Mouse (Mus musculus) cerebellum, adult 8-10 months (tissue): ENCODE measurements at regions not wholly inside any gene's neighbourhood (a gene's known extent, or its start where the extent isn't known, plus 50 kb on each side); places are given as distances from the start of the nearest gene placed in this dataset.

ENCODE experiments used
- DNase-seq: peaks from one replicate; pipeline ENCODE4 v3.0.0; 2022

- DNase-seq, result no peak
Observed at GRCm38 (mm10) chr9:83326437-83327086, 114.4 kb downstream of the Lca5 start.

- DNase-seq, result no peak
Observed at GRCm38 (mm10) chr9:83325910-83326309, 115.0 kb downstream of the Lca5 start.

GRCm38 (mm10) chr9:83324336-83324735 is 116.6 kb downstream of the Lca5 start:
- DNase-seq, result no peak

- DNase-seq, result no peak
Observed at GRCm38 (mm10) chr9:83322991-83323583, 117.8 kb downstream of the Lca5 start.

- no peak for DNase-seq
Observed at GRCm38 (mm10) chr9:83321793-83322192, 119.1 kb downstream of the Lca5 start.

GRCm38 (mm10) chr9:83320834-83321233 is 120.1 kb downstream of the Lca5 start:
- DNase-seq, result no peak

- DNase-seq, result no peak
Observed at GRCm38 (mm10) chr9:83316818-83317162, 124.1 kb downstream of the Lca5 start.

- DNase-seq, result peak; percentile 30
Observed at GRCm38 (mm10) chr9:83315941-83316817, 124.7 kb downstream of the Lca5 start.

- no peak for DNase-seq
Observed at GRCm38 (mm10) chr9:83308771-83309170, 132.2 kb downstream of the Lca5 start.

- DNase-seq, result no peak
Observed at GRCm38 (mm10) chr9:83308092-83308491, 132.8 kb downstream of the Lca5 start.

GRCm38 (mm10) chr9:83307349-83307938 is 133.5 kb downstream of the Lca5 start:
- DNase-seq, result no peak

- DNase-seq, result no peak
Observed at GRCm38 (mm10) chr9:83304925-83305324, 136.0 kb downstream of the Lca5 start.

- DNase-seq, result no peak
Observed at GRCm38 (mm10) chr9:83300500-83300899, 140.4 kb downstream of the Lca5 start.

- no peak for DNase-seq
Observed at GRCm38 (mm10) chr9:83300044-83300443, 140.9 kb downstream of the Lca5 start.

- no peak for DNase-seq
Observed at GRCm38 (mm10) chr9:83299623-83300022, 141.3 kb downstream of the Lca5 start.

GRCm38 (mm10) chr9:83295453-83295852 is 145.5 kb downstream of the Lca5 start:
- DNase-seq, result no peak

- DNase-seq, result peak; percentile 5
Observed at GRCm38 (mm10) chr9:83294441-83294840, 146.5 kb downstream of the Lca5 start.

- DNase-seq, result no peak
Observed at GRCm38 (mm10) chr9:83284097-83284496, 137.6 kb upstream of the Hmgn3 start.

GRCm38 (mm10) chr9:83283662-83284061 is 137.2 kb upstream of the Hmgn3 start:
- DNase-seq, result no peak

GRCm38 (mm10) chr9:83283249-83283648 is 136.8 kb upstream of the Hmgn3 start:
- DNase-seq, result no peak

GRCm38 (mm10) chr9:83277791-83278190 is 131.3 kb upstream of the Hmgn3 start:
- no peak for DNase-seq

- DNase-seq, result no peak
Observed at GRCm38 (mm10) chr9:83277356-83277755, 130.9 kb upstream of the Hmgn3 start.

GRCm38 (mm10) chr9:83276291-83276690 is 129.8 kb upstream of the Hmgn3 start:
- no peak for DNase-seq
